Mouse (Mus musculus): Measurements from ENCODE around the gene Btf3l4. TPM values are rescaled to one million over a fixed set of nuclear protein-coding genes. Genes with fewer than 3 reads are reported as not detected.

The Btf3l4 gene
- polyA plus RNA-seq, 2 experiments, result 22.1 to 47.6 TPM

DNA sequence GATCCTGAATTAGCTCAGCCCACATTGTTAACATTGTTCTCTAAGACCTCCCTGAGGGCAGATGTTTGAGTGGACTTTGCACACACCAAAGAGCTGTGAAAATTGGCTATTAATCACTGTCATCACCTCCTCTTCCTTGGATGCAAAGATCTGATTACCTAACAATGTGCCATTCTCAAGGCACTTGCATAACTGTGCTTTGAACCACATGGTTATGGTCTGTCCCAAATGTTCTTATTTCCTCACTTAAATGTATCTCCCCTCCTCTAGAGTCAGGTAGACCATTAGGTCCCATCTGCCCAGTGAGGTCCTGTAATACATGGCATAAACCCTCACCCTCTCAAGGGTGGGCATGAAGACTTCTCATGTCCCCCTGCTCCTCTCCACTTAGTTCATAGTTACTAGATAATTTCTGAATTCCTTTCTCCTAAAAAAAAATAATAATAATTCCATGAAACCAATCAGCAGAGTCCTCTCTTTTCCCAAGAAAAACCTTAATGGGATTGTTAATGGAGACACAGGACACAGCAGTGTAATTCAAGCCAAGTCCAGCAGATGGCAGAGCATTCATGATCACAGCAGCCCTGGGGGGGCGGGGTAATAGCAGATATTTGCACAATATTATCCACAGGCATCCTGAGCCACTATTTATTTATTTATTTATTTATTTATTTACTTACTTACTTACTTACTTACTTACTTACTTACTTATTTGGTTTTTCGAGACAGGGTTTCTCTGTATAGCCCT is 35.2 kb downstream of the Btf3l4 start:
- Histone ChIP-seq H3K4me2 (ENCODE audit: low read depth) (no peak overlapping the region), H3K27ac (no peak overlapping the region), H3K4me3 (ENCODE audit: insufficient read depth in 1 of 2, low read depth in 2 of 2, low read length in 2 of 2) (no peak overlapping the region), H3K9ac (replicated peaks) (no peak overlapping the region), H3K4me1 (replicated peaks; ENCODE audit: control insufficient read depth in 2 of 2, insufficient read depth in 2 of 2, low read length in 1 of 2) (no peaks in the 10 kb centered on the region), H3K9me3 (ENCODE audit: control insufficient read depth, low read length) (no peaks in the 10 kb centered on the region), H3K36me3 (replicated peaks; ENCODE audit: control insufficient read depth, insufficient read depth, low read depth) (no peaks in the 10 kb centered on the region), H3K27me3 (ENCODE audit: control insufficient read depth, insufficient read depth, low read length) (no peaks in the 10 kb centered on the region)
- no peak for ATAC-seq (ENCODE audit: insufficient read depth)
- WGBS (ENCODE audit: insufficient replicate concordance), result 32% methylated on average over 2 of the region's 2 CpGs
- TF ChIP-seq CTCF (IDR thresholded peaks at IDR 0.05; ENCODE audit: low read depth) (peak; percentile 76), EP300 (IDR thresholded peaks at IDR 0.05; ENCODE audit: low read depth) (no peak)
- peak; percentile 17 to 47 (median 32) for DNase-seq (ENCODE audit: low read depth in 3 of 3, low spot score in 3 of 3)

DNA sequence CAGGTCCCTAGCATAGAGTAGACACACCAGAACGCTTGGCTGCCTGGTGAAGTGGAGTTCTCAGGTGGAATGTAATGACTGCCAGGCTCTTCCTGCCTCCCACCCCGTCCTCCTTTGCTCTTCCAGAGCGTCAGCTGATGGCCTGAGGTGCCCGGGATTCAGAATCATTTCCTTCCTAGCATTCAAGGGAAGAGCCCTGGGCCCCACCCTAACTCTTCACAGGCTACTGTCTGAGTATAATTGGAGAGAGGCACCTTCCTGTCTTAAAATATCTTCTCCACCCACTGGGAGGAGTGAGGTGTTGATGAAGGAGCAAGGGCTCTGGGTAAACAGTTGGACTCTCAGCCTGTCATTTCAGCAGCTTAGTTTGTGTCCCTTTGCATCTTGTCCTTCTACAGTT is 36.7 kb downstream of the Btf3l4 start:
- DNase-seq (ENCODE audit: low read depth in 3 of 3, low spot score in 3 of 3), result no peak
- no peaks in the 10 kb centered on the region for H3K27me3 ChIP-seq (ENCODE audit: control insufficient read depth, insufficient read depth, low read length)
- H3K4me1 ChIP-seq (replicated peaks; ENCODE audit: control insufficient read depth in 2 of 2, insufficient read depth in 2 of 2, low read length in 1 of 2), result no peaks in the 10 kb centered on the region
- H3K4me2 ChIP-seq (ENCODE audit: low read depth), result no peak overlapping the region
- no peak for ATAC-seq (ENCODE audit: insufficient read depth)
- no peaks in the 10 kb centered on the region for H3K9me3 ChIP-seq (ENCODE audit: control insufficient read depth, low read length)
- WGBS (ENCODE audit: insufficient replicate concordance), result 20% methylated on average over 4 of the region's 4 CpGs
- no peak for TF ChIP-seq EP300 (IDR thresholded peaks at IDR 0.05; ENCODE audit: low read depth)
- TF ChIP-seq CTCF (IDR thresholded peaks at IDR 0.05; ENCODE audit: low read depth), result no peak
- H3K36me3 ChIP-seq (replicated peaks; ENCODE audit: control insufficient read depth, insufficient read depth, low read depth), result no peaks in the 10 kb centered on the region
- H3K9ac ChIP-seq (replicated peaks), result no peak overlapping the region
- H3K27ac ChIP-seq, result no peak overlapping the region
- no peak overlapping the region for H3K4me3 ChIP-seq (ENCODE audit: insufficient read depth in 1 of 2, low read depth in 2 of 2, low read length in 2 of 2)

DNA sequence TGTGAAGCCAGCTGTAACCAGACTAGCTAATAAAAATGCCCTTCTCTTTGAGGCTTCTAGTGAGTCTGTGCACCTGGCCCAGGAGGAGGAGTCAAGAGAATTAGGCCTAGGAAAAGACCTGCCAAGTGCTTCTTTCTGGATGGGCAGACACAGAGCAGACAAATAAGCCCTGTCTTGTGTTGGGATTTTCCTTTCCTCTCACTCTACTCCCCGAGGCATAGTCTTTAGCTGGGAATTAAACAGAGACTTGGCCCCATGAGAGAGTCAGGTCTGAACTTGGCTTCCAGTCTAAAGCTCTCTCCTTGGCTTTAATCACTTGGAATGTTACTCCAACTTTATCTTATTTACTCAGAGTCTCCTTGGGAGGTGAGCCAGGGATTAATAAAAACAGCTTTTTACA is 39.5 kb downstream of the Btf3l4 start:
- no peak overlapping the region for H3K27ac ChIP-seq
- TF ChIP-seq CTCF (IDR thresholded peaks at IDR 0.05; ENCODE audit: low read depth) (no peak), EP300 (IDR thresholded peaks at IDR 0.05; ENCODE audit: low read depth) (no peak)
- no peak overlapping the region for H3K4me3 ChIP-seq (ENCODE audit: insufficient read depth in 1 of 2, low read depth in 2 of 2, low read length in 2 of 2)
- H3K9ac ChIP-seq (replicated peaks), result no peak overlapping the region
- 52% methylated on average over 1 of the region's 1 CpGs for WGBS (ENCODE audit: insufficient replicate concordance)
- DNase-seq (ENCODE audit: low read depth in 3 of 3, low spot score in 3 of 3), result no peak
- no peaks in the 10 kb centered on the region for H3K36me3 ChIP-seq (replicated peaks; ENCODE audit: control insufficient read depth, insufficient read depth, low read depth)
- ATAC-seq (ENCODE audit: insufficient read depth), result no peak
- H3K4me1 ChIP-seq (replicated peaks; ENCODE audit: control insufficient read depth in 2 of 2, insufficient read depth in 2 of 2, low read length in 1 of 2), result no peaks in the 10 kb centered on the region
- H3K27me3 ChIP-seq (ENCODE audit: control insufficient read depth, insufficient read depth, low read length), result no peaks in the 10 kb centered on the region
- no peaks in the 10 kb centered on the region for H3K9me3 ChIP-seq (ENCODE audit: control insufficient read depth, low read length)
- H3K4me2 ChIP-seq (ENCODE audit: low read depth), result no peak overlapping the region

DNA sequence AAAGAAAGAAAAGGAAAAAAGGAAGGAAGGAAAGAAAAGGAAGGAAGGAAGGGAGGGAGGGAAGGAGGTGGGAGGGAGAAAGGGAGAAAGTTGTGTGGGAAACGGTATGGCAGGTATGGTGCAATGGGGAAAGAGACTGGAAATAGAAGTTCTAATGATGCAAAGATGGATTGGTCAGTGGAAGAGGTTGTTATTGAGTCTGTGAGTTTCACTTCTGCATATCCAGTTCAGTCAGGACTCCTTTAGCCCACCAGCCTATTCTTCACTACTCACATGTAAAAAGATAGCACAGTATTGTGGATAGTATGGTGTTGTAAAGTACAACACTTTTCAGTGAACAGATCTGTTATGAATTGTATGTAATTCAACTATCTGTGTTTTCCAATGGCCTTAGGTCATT is 42.9 kb downstream of the Btf3l4 start:
- H3K36me3 ChIP-seq (replicated peaks; ENCODE audit: control insufficient read depth, insufficient read depth, low read depth), result no peaks in the 10 kb centered on the region
- TF ChIP-seq CTCF (IDR thresholded peaks at IDR 0.05; ENCODE audit: low read depth) (no peak), EP300 (IDR thresholded peaks at IDR 0.05; ENCODE audit: low read depth) (no peak)
- no peak overlapping the region for H3K27ac ChIP-seq
- ATAC-seq (ENCODE audit: insufficient read depth), result no peak
- DNase-seq (ENCODE audit: low read depth in 3 of 3, low spot score in 3 of 3), result no peak
- no peaks in the 10 kb centered on the region for H3K27me3 ChIP-seq (ENCODE audit: control insufficient read depth, insufficient read depth, low read length)
- WGBS (ENCODE audit: insufficient replicate concordance), result 23% methylated on average over 1 of the region's 1 CpGs
- H3K4me2 ChIP-seq (ENCODE audit: low read depth), result no peak overlapping the region
- H3K4me1 ChIP-seq (replicated peaks; ENCODE audit: control insufficient read depth in 2 of 2, insufficient read depth in 2 of 2, low read length in 1 of 2), result no peaks in the 10 kb centered on the region
- H3K9ac ChIP-seq (replicated peaks), result no peak overlapping the region
- H3K9me3 ChIP-seq (ENCODE audit: control insufficient read depth, low read length), result no peaks in the 10 kb centered on the region
- no peak overlapping the region for H3K4me3 ChIP-seq (ENCODE audit: insufficient read depth in 1 of 2, low read depth in 2 of 2, low read length in 2 of 2)

DNA sequence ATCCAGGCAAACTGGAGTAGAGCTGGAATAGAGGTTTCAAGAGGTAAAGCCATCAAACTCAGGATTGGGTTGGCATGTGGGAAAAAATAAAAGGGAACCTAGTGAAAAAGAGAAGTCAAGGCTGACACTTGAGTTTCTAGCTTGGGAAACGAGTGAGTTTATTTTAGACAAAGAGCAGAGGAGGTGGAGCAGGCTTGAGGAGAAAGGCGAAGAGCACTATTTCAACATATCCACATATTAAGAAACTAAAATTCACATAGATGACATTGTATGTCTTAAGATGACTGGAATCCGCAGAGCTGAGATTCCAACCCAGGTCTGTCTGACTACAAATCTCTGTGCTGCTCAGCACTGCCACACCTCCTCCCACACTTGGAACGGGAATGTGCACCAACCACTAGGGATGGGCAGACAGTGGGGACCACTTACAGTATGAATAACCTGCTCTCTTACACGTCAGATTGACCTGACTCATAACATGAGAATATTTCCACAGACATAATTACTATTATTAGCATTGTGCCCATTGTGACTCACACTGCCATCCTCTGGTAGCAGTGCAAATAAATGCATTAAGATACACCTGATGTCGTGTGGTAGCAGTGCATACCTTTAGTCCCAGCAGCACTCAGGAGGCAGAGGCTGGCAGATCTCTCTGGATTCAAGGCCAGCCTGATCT is 44.0 kb downstream of the Btf3l4 start:
- 45% methylated on average over 6 of the region's 6 CpGs for WGBS (ENCODE audit: insufficient replicate concordance)
- H3K4me1 ChIP-seq (replicated peaks; ENCODE audit: control insufficient read depth in 2 of 2, insufficient read depth in 2 of 2, low read length in 1 of 2), result no peaks in the 10 kb centered on the region
- no peaks in the 10 kb centered on the region for H3K36me3 ChIP-seq (replicated peaks; ENCODE audit: control insufficient read depth, insufficient read depth, low read depth)
- H3K9me3 ChIP-seq (ENCODE audit: control insufficient read depth, low read length), result no peaks in the 10 kb centered on the region
- no peak overlapping the region for H3K9ac ChIP-seq (replicated peaks)
- no peak overlapping the region for H3K4me2 ChIP-seq (ENCODE audit: low read depth)
- no peak for ATAC-seq (ENCODE audit: insufficient read depth)
- DNase-seq (ENCODE audit: low read depth in 3 of 3, low spot score in 3 of 3), result no peak
- H3K27ac ChIP-seq, result no peak overlapping the region
- H3K4me3 ChIP-seq (ENCODE audit: insufficient read depth in 1 of 2, low read depth in 2 of 2, low read length in 2 of 2), result no peak overlapping the region
- no peaks in the 10 kb centered on the region for H3K27me3 ChIP-seq (ENCODE audit: control insufficient read depth, insufficient read depth, low read length)
- TF ChIP-seq CTCF (IDR thresholded peaks at IDR 0.05; ENCODE audit: low read depth) (no peak), EP300 (IDR thresholded peaks at IDR 0.05; ENCODE audit: low read depth) (no peak)

Data from liver, embryonic 14.5 days (tissue).